Mouse (Mus musculus): ENCODE data around the gene Med23.

Gene Med23

DNA sequence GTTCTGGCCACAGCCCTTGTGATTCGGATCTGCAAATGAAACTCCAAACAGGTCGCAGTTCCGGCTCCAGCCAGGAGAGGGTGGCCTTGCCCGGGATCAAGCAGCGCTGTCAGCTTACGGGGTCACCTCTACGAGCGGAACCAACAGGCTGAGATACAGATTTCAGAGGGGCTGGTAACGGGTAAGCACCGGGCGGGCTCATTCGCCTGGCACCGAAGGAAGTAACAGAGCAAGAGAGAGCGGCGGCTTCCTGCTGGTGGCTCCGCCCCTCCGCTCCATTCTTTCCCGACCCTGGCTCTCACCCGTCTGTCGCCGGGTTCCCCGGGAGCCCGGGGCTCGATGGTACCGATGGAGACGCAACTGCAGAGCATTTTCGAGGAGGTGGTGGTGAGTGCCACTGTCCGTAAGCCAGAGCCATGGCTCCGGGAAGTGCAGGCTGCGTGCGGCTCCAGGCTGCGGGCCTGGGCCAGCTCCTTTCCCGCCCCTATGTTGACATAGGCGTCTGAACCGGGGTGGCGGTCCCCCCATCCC, at the start of gene Med23:
TSS of gene Med23 (plus strand) at position 227 of the 531 bp plus-strand sequence.
- peak; percentile 91 for DNase-seq (ENCODE audit: extremely low read depth, insufficient read length, low spot score)

DNA sequence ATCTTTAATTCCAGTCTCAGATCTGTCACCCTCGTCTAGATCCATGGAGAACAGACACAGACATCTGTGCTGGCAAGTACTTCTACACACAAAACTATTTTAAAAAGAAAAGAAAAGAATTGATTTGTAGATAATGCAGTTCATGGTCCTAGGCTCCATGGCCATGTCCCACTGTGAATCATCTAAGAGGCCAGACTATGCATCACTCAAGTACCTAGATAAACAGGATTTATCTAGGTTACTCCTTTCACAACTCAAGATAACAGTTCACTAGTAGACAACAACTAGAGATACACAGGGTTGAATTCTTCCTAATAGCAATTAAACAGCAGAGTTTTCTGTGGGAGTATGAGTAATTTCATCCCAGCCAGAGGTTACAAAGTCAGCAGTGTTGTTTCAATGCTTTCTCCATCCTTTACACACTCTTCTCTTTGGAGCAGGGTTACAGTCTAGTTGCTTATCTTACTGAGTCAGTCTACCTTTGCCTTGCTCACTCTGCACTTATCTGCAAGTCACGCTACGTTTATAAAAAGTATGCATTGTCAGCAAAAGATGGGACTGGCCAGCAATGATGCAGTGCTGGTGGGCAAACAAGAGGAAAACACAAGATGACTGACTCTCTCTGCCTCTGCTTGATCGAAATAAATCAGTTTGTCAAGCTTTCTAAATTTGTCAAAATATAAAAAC, 47.7 kb upstream of the Med23 start:
- no peak for DNase-seq (ENCODE audit: extremely low read depth, insufficient read length, low spot score)

DNA sequence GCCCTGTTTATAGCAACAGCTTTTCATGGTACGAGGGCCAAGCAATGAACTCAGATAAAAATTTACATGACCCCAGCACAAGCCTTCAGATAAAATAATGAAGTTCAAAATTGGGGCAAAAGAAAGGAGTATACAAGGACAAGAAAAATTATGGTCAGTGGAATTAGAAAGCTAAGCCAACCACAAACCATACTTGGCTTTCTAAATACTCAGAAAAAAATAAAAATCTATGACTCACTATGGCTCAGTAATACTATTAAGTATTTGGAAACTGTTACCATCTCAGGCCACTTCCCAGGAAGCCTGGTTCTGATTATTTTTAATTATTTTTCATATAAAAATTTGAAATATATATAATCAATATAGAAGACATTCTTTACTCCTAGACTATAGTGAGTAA, 46.9 kb upstream of the Med23 start:
- DNase-seq (ENCODE audit: extremely low read depth, insufficient read length, low spot score): peak; percentile 5

DNA sequence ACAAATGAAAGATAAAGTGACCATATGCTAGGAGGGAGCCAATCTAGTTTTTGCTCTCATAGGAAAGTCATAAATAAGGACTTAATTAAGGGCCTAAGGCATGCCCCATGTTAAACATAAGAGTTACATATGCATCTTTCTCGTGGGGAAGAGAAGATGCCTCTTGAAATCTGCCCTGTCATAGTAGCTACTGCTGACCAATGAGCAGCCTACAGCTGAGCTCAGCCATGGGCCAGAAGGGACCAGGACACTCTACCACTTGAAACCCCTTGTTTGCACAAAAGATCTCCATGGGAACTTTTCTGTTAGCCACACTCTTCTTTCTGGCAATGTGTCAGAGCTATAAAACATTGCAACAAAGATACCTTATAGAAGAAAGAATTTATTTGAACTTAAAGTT, 46.5 kb upstream of the Med23 start:
- DNase-seq (ENCODE audit: extremely low read depth, insufficient read length, low spot score): no peak

DNA sequence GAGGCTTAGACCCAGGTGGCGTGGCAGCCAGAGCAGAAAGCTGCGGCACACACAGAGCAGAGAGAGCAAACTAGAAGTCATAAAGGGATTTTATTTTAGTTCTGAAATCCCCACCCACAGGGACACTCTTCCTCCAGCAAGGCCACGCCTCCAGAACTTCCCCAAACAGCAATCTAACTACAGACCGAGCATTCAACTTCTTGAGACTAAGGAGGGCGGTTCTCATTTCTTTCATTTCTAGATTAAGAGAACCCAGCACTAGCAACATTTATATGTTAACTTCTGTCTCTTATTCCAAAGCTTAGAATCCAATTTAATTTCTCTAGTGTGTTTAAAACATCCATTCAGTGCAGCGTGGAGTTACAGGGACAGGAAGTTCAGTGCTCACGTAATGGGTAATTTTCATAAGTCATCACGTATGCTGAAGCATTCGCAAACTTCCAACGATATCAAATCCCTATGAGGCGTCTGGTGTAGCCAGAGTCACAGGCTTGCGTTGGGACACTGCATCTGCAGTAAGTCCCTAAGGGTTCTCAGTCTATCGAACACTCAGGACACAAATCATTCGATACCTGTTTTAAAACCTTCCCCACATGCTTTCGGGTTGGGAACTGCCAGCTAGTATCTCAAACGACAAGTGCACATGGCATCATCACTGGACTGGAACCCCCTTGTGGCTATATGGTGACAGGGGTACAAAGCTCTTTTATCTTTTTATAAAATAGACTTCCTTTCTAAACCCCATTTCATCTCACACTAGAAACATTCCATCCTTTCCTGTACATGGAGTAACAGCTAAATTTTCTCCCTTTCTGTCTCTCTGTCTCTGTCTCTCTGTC, 45.9 kb upstream of the Med23 start:
- DNase-seq (ENCODE audit: extremely low read depth, insufficient read length, low spot score): no peak

DNA sequence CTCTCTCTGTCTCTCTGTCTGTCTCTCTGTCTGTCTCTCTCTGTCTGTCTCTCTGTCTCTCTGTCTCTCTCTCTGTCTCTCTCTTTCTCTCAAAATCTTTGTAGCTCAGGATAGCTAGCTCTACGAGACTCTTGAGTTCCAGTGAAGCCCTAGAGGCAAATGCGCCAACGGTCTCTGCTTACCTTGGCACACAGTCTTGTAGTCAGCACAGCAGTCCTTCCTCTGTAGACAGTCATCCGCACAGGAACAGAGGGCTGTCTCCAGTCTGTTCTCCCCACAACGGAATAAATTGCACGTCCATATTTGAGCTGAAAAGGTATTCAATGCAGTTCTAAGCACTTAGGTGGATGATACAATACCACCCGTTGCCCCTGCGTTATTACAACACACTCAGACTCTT, 45.2 kb upstream of the Med23 start:
- DNase-seq (ENCODE audit: extremely low read depth, insufficient read length, low spot score): no peak

DNA sequence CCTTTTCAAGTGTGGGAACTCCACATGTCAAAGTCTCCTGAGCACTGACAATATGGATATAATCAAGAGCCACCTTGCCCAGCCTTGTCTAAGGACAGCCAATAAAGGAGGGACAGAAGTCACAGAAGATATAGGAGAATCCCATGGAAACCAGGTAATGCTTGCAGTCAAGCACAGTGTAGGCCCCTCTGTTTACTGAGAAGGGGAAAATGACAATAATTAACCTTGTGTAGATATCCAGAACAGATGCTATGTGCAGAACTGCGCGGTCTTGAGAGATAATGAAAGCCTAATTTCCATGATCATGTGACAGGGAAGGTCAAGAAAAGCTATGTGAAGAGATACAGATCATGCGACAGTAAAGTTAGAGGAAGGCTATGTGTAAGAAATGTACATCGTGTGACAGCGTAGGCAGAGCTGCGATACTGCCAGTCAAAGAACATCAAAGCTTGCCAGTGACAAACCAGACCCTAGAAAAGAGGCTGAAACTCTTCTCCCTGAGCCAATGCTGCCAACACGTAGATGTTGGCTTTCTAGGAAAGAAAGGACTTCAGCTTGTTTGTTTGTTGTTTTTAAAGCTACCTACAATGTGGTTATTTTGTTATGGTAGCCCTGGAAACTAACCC, 44.2 kb upstream of the Med23 start:
- DNase-seq (ENCODE audit: extremely low read depth, insufficient read length, low spot score): no peak

DNA sequence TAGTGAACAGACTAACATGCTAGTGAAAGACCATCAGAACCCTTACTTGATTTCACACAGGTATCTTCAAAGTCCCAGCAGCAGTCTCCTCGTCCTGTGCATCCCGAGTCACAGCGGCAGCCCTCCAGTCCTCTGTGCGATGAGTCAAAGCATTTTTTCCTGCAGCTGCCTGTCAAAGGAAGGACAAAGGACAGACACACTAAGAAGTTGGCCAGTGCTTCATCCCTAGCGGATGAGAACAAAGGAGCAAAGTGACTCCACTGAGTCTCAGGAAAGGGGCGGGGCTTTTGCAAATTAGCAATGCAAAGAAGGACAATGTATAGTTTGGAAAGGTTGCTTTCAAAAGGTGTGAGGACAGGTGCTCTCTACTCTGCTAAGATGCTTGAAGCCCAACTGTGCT, 43.7 kb upstream of the Med23 start:
- no peak for DNase-seq (ENCODE audit: extremely low read depth, insufficient read length, low spot score)

DNA sequence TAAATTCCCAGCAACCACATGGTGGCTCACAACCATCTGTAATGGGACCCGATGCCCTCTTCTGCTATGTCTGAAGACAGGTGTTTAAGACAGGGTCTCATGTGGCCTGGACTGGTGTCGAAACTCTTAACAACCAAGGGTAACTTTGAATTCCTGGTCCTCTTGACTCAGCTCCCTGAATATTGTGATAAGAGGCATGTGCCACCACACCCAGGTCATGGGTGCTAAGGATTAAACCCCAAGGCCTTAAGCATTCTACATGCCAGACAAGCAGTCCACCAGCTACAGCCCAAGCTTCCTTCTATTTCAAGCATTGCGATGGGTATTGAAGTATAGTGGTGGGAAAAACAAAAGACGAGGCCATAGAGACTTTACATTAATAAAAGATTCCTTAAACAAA, 41.6 kb upstream of the Med23 start:
- no peak for DNase-seq (ENCODE audit: extremely low read depth, insufficient read length, low spot score)

DNA sequence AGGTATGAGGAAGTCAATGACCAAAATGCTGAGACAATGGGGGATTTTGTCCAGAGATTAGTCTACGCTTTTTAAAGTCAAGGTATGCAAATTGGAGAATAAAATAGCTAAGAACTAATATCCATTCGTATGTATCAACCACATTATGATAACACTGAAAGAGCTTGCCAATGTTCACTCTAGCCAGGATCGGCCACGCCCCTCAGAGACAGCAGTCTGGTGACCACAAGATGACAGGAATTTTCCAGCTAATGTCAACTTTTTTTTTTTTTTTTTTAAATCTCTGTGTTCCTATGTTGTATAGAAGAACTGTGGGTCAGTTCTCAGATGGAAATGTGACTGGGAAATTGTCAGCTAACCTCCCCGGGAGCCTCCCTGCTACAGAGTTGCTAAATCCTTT, 39.3 kb upstream of the Med23 start:
- DNase-seq (ENCODE audit: extremely low read depth, insufficient read length, low spot score): no peak

DNA sequence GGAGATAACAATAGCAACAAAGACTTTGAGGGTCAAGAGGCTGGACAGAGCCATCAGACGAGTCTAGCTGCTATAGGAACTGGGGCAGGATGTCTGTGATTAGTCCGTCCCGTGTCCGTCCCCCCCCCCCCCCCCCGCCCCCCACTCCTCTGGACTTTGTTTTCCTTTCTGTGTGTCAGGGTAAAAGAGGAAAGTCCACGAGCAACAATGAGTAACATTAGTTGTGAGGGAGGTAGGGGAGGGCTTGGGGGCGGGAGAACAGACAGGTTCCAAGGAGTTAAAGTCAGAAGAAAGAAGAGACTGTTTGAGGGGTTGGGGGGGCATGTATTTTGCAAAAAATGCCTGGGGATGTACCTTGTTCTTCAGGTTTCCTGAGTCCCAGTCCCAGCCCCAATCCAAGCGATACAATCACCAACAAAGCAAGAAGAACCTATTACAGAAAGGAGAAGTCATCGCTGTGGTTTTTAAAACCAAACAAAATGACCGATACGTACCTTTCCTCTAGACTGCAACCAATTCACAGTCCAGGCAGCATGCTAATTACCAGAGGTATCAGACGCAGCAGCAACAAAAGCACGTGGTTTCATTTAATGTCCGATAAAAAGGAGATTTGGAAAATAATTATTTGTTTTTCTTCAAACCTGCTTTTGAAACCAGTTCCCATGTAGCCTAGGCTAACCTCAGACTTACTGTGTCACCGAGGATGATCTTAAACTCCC, 38.2 kb upstream of the Med23 start:
- no peak for DNase-seq (ENCODE audit: extremely low read depth, insufficient read length, low spot score)

DNA sequence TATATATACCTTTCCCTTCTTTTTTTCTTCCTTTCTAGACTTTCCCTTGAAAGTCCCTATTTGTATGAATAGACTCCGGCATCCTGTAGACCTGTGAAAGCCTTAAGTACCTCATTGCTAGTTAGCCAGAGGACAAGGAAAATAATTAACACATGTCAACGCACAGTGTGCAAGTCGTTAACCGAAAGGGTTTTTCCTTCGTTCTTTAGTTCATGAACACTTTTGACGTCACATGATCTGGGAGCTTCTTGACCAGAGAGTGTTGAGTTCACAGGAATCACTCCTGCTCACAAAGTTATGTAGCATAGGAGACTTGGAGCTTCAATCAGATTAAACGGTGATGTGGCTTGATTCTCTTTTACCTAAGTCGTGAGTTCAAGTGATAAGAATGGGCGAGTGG, 37.5 kb upstream of the Med23 start:
- no peak for DNase-seq (ENCODE audit: extremely low read depth, insufficient read length, low spot score)

DNA sequence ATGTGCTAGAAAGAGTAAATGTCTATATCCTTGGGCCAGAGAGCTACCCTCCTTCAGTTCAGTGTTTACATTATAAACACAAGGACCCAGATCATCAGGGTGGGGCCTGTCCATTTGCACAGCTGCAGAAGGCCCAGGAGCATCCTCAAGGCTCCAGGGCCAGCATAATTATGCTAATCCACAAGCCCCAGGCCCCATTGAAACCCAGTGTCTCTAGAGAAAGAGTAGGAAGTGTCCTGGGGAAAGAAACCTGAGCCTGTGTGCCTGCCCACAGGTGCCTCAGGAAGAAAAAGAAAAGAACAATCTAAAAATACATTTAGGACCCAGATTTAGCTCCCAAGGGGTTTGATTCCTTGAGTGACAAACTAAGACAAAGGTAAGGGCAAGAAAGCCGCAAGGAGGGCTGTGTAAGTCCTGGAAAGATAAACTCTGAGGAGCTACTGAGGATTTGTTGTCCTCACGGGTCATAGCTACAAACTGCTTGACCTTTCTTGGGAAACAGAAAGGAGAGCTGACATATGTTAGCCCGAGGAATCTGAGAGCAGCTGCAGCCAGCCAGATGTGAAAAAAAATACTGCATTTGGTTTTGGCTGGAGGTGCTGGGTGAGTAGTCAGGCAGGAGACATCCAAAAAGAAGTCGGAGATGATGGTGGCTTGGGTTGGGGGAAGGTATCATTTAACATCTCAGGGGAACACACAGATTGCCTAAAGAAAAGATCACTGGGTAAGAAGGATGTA, 35.0 kb upstream of the Med23 start:
- DNase-seq (ENCODE audit: extremely low read depth, insufficient read length, low spot score): no peak

DNA sequence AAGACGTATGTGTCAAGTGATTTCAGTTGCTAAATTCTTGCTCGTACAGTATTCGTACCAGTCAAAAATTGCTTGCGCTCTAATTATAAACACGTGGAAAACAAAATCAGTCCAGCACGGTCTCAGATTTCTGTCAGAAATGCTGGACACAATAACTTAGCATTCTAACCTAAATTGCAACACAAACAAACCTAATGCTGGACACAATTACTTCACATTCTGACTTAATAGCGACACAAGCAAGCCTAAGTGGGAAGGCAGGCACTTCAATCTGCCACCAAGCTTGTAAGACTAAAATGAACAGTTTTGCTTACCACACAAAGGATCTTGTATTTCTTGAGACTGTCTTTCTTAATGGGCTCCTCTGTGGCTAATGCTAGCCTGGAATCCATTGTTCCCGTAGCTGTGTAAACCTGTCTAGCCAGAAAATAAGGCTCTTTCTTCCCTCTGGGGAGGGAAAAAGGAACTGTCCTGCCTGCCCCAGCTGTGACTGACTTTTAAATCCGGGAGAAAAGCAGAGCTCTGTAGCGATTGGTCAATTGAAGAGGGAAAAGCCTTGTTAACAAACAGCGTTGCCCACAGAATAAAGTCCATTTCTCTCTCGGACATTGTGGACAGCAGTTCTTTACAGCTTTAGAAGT, 34.0 kb upstream of the Med23 start:
- DNase-seq (ENCODE audit: extremely low read depth, insufficient read length, low spot score): no peak

DNA sequence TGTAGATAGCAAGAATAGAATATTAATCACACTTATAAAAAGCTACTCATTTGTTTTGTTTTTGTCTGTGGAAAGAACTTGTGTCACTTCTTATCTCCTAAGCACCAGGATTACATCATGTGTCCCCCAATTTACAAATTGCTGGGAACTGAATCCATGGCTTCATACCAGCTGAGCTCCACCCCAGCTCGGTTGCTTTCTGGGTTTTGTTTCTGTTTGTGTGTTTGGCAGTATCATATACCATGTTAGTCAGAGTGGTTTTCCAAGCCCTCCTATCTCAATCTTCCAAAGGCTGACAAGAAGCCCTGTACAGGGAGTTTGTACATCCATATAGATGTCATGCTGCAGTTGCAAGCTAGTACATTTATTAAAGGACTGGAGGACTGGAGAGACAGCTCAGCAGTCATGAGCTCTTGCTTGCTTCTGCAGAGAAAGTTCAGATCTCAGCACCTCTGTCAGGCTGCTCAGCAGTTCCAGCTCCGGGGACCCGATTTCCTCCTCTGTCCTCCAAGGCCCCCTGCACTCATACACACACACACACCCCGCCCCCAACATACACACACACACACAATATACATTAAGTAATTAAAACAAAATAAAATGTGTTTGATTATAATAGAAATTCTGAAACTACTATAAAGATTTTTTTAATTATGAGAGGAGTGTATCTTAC, 33.3 kb upstream of the Med23 start:
- DNase-seq (ENCODE audit: extremely low read depth, insufficient read length, low spot score): no peak

DNA sequence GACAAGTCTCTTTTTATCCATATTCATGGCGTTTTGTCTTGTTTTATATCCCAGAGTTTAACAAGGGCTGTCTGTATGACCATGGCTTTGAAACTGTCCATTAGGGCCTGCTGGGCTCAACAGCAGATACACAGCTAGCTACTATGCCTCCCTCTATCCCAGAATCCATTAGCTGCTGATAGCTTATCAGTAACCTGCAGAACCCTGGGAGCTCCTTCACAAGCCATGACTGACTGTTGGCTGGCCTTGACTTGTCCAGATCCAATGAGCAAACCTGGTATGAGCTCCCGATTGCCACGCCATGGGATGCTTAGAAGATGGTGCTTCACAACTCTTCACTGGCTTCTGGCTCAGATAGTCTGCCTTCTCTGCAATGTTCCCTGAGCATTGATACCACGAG, 29.0 kb upstream of the Med23 start:
- no peak for DNase-seq (ENCODE audit: extremely low read depth, insufficient read length, low spot score)

DNA sequence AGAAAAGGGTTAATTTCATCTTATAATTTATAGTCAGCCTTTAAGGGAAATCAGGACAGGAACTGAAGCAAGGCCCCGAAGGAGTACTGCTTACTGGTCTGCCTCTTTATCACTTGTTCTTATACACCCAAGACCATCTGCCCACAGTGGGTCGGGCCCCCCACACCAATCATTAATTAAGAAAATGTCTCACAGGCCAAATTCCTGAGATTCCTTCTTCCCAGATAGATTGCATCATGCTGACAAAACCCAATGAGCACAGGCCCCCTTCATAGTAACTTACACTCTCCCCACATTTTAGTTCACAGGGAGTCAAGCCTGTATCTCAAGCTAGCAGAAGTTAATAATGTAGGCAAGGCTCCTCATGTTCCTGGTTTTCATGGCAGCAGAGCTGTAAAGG, 27.8 kb upstream of the Med23 start:
- DNase-seq (ENCODE audit: extremely low read depth, insufficient read length, low spot score): no peak

DNA sequence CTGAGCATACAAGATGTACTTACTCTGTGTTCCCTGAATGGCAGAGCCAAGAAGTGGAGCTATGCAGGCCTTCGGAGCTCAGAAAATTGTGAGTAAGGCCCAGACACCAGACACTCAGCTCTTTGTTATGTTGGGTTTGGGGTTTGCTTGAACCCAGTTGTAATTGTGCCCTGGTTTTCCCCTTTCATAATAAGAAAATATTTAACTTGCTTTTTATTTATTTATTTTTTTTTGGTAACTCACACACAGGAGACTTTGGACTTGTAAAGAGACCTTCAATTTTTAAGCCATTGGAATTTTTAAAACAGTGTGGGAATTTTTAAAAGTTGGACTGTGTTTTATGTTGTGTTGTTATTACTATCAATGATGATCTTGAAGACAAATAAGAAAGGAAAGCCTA, 27.1 kb upstream of the Med23 start, which contains the start of gene Enpp3:
TSS of gene Enpp3 (minus strand) at position 148 of the 400 bp plus-strand sequence.
- no peak for DNase-seq (ENCODE audit: extremely low read depth, insufficient read length, low spot score)

DNA sequence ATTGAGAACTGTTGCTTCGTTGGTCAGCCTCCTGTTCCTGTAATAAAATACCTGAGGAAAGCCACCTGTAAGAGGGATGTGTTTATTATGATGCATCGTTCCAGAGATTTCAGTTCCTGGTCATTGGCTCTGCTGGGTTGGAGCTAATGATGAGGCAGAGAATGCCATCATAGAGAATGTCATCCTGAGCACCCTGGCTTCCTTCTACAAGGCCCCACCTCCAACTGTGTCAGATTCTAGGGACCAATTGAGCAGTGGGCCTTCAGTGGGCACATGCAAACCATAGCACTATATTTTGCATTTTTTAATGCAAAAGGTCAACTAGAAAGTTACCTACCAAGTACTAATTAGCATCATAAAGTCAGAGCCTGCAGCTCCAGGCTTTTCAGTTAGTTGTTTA, 6.6 kb upstream of the Med23 start:
- no peak for DNase-seq (ENCODE audit: extremely low read depth, insufficient read length, low spot score)
